Mouse (Mus musculus) midbrain, postnatal 0 days (tissue): ENCODE data around the gene Krt88. TPM values are rescaled to one million over a fixed set of nuclear protein-coding genes. Genes with fewer than 3 reads are reported as not detected.

ENCODE experiments used
- ATAC-seq: fragments of 200-750 bp; cut with Nextera tagmentation; 2 replicates; pipeline ENCODE4 v1.8.0; 2017; ENCODE audit warnings: moderate number of reproducible peaks, mild to moderate bottlenecking, moderate TSS enrichment, moderate library complexity; ENCODE audit not compliant: low FRiP score
- DNase-seq: peaks from one replicate; pipeline ENCODE4 v3.0.0-alpha.2; 2015; ENCODE audit warnings: low spot score
- H3K27ac ChIP-seq: fragments of 300-500 bp; sonication (generic); 2 replicates; pipeline ENCODE4 v1.5.1; 2014; ENCODE audit warnings: low read depth, mild to moderate bottlenecking, low read length, mixed read lengths
- H3K27me3 ChIP-seq: fragments of 300-500 bp; sonication (generic); 2 replicates; pipeline ENCODE4 v1.6.1; 2014; ENCODE audit warnings: low read length, control low read depth, mixed read lengths; ENCODE audit not compliant: insufficient read depth
- H3K36me3 ChIP-seq: fragments of 300-500 bp; sonication (generic); 2 replicates; pipeline ENCODE4 v1.6.1; 2014; ENCODE audit warnings: low read length, control low read depth, mixed read lengths; ENCODE audit not compliant: insufficient read depth
- H3K4me1 ChIP-seq: fragments of 300-500 bp; sonication (generic); 2 replicates; pipeline ENCODE4 v1.6.1; 2014; ENCODE audit warnings: mild to moderate bottlenecking, control low read depth, antibody characterized with exemption, low read length, mixed read lengths; ENCODE audit not compliant: insufficient read depth
- H3K4me2 ChIP-seq: fragments of 300-500 bp; sonication (generic); 2 replicates; pipeline ENCODE4 v1.6.1; 2014; ENCODE audit warnings: low read depth, mild to moderate bottlenecking, low read length, mixed read lengths; ENCODE audit not compliant: poor library complexity, severe bottlenecking
- H3K4me3 ChIP-seq: fragments of 300-500 bp; sonication (generic); 2 replicates; pipeline ENCODE4 v1.5.1; 2014; ENCODE audit warnings: low read depth, mild to moderate bottlenecking, low read length, moderate library complexity
- H3K9ac ChIP-seq: fragments of 300-500 bp; sonication (generic); replicated peaks from 2 replicates; pipeline ENCODE4 v1.6.1; 2014; ENCODE audit warnings: mild to moderate bottlenecking, low read length, moderate library complexity, mixed read lengths; ENCODE audit not compliant: poor library complexity, severe bottlenecking
- H3K9me3 ChIP-seq: fragments of 300-500 bp; sonication (generic); 2 replicates; pipeline ENCODE4 v1.6.1; 2016; ENCODE audit warnings: low read length, control low read depth
- CTCF ChIP-seq: IDR thresholded peaks from 2 replicates; pipeline ENCODE4 v1.5.1; 2016; ENCODE audit warnings: antibody characterized with exemption, mild to moderate bottlenecking
- WGBS: fragments of 180-500 bp; shearing (Covaris S2); extraction: QIAGEN DNeasy Blood & Tissue Kit; methylation state at CpG from one replicate; pipeline ENCODE4 v1.1.7; 2014; 5-methylcytosine and 5-hydroxymethylcytosine counted together
- polyA plus RNA-seq: library from polyadenylated mRNA; unstranded; fragments of >200 nt; fragmentation: Nextera tagmentation; extraction: Ambion mirVana; gene quantifications from 2 replicates; pipeline ENCODE4 v1.2.1, GENCODE M21; 2015
- total RNA-seq: library from RNA; depleted of rRNA; stranded (reverse); fragments of >200 nt; gene quantifications from 2 replicates; pipeline ENCODE4 v1.2.3, GENCODE M21; 2014

Gene Krt88
- total and polyA plus RNA-seq, 2 experiments from 2014 or later, result not detected

DNA sequence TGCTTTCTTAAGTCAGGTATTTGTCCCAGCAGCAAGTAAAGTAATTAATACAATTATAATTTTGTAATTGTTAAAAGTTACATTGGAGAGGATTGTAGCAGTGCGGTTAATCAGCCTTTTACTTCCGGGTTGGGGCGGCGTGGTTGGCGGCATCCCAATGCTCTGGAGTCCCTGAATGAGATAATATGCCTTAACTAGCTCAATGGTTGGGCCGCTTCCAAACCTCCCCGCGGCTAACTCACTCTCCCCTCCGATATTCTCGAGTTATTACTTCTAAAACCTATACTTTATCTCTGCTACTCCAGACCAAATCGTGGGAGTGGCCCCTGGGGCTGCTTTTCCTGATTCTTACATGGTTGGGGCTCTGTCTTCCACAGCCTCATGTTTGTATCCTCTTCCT, 972 bp upstream of the Krt88 start:
- ATAC-seq, result no peak
- Histone ChIP-seq H3K27ac (no peak overlapping the region), H3K4me3 (no peak overlapping the region), H3K27me3 (no peaks in the 10 kb centered on the region), H3K9ac (no peak overlapping the region), H3K4me1 (no peaks in the 10 kb centered on the region), H3K36me3 (no peaks in the 10 kb centered on the region), H3K9me3 (no peaks in the 10 kb centered on the region), H3K4me2 (no peak overlapping the region)
- TF ChIP-seq CTCF, result no peak
- DNase-seq, result no peak
- WGBS, result 60% methylated on average over 11 of the region's 11 CpGs

DNA sequence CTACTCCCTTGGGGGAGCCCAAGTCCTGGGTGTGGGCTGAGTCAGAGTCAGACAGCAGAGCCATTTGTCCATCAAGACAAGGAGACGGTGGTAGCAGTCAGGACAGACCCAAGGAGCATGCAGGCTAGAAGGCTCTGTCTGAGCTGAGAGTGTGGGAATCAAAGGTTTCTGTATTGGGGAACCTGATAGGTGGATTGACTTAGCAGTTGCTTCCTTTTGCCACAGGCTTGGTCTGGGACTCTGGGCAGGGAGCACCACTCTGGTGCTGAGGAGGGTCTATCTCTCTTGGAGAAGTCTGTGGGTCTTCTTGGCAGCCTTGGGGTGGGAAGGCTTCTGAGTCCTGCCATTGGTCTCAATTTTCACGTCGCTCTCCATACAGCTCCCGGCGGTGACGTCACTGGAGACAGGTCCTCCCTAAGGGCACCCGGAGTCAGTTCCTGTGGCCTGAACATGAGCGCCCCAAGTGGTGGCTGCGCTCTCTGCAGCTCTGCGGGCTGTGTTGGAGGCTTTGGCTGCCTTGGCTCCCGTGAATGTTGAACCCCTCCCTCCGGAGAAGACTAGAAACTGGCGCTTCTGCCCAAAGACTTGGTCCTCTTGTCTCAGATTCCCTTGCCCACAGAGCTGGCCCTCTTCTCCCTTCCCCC, 5.7 kb downstream of the Krt88 start:
- H3K9me3 ChIP-seq, result no peaks in the 10 kb centered on the region
- H3K27ac ChIP-seq, result no peak overlapping the region
- TF ChIP-seq CTCF, result peak; percentile 74
- H3K36me3 ChIP-seq, result no peaks in the 10 kb centered on the region
- 0 out of 2 replicates have a peak, but pooled peaks have one; percentile 34 for ATAC-seq
- no peak overlapping the region for H3K9ac ChIP-seq
- peak; percentile 71 for DNase-seq
- H3K27me3 ChIP-seq, result no peaks in the 10 kb centered on the region
- H3K4me3 ChIP-seq, result no peak overlapping the region
- 9% methylated on average over 13 of the region's 13 CpGs for WGBS
- no peaks in the 10 kb centered on the region; the same call in 1 of the 2 replicates for H3K4me1 ChIP-seq
- H3K4me2 ChIP-seq, result no peak overlapping the region

DNA sequence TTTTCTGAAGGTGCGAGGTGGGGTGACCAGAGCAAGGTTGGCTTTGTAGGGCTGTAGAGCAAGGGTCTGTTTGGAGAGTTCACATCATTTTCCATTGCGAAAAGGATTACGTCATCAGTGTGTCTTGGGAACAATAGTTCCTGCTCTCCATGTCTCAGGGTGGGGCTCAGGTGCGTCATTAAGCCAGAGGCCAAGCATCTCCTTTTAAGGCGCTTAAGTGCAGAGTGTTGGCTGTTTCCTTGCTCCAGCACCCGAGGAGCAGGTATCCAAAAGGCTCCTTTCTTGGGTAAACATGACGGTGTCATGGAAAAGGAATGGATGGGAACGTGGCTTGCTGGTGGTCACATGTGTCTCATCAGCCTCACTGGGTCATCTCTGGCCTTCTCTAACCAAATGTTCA, 7.2 kb downstream of the Krt88 start:
- no peaks in the 10 kb centered on the region for H3K27me3 ChIP-seq
- no peak overlapping the region for H3K27ac ChIP-seq
- no peak for TF ChIP-seq CTCF
- H3K36me3 ChIP-seq, result no peaks in the 10 kb centered on the region
- no peak overlapping the region for H3K9ac ChIP-seq
- no peaks in the 10 kb centered on the region for H3K9me3 ChIP-seq
- peaks cover 5% of the 10 kb centered on the region; the same call in 1 of the 2 replicates for H3K4me1 ChIP-seq
- WGBS, result 92% methylated on average over 8 of the region's 8 CpGs
- DNase-seq (no peak), ATAC-seq (no peak)
- H3K4me3 ChIP-seq, result no peak overlapping the region
- no peak overlapping the region for H3K4me2 ChIP-seq

DNA sequence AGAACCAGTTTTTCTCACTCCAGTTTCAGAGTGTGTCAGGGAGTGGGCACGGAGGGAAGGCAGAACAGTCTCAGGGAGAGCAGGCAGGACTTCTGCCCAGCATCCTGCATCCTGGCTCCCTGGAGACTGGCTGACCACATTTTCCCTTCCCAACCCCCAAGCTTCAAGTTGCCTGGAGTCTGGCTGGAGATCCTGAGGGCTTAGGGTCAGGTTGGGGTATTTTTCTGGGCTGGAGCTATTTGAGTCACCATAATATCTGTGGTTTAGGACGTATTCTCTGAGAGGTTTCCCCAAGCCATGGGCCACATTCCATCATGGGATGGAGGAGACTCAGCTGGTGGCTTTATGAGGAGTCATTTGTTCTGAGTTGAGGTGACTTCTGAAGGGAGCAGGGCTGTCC, 7.7 kb downstream of the Krt88 start:
- 79% methylated on average over 2 of the region's 2 CpGs for WGBS
- Histone ChIP-seq H3K27ac (no peak overlapping the region), H3K4me1 (peaks cover 5% of the 10 kb centered on the region; the same call in 1 of the 2 replicates), H3K4me2 (no peak overlapping the region), H3K27me3 (no peaks in the 10 kb centered on the region), H3K9me3 (no peaks in the 10 kb centered on the region), H3K9ac (no peak overlapping the region), H3K36me3 (no peaks in the 10 kb centered on the region), H3K4me3 (no peak overlapping the region)
- DNase-seq, result no peak
- no peak for TF ChIP-seq CTCF
- no peak for ATAC-seq

DNA sequence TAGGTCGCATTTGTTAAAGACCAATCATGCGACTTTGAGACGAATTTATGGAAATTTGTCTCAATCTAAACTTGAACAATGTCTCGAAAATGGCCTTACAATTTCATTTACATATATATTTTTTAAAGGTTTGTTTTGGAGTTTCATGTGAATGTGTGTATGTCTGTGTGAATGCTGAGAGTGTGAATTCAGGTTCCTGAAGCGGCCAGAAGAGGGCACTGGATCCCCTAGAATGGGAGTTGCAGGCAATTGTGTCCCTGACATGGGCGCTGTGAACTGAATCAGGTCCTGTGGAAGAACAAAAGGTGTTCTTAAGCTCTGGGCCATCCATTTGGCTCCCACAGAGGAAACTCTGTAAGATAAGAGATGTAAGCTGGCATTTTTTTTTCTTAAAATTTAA, 8.3 kb downstream of the Krt88 start:
- no peaks in the 10 kb centered on the region for H3K36me3 ChIP-seq
- no peak overlapping the region for H3K27ac ChIP-seq
- H3K4me2 ChIP-seq, result no peak overlapping the region
- H3K4me1 ChIP-seq, result peaks cover 5% of the 10 kb centered on the region; the same call in 1 of the 2 replicates
- DNase-seq (no peak), ATAC-seq (no peak)
- no peak overlapping the region for H3K9ac ChIP-seq
- peak; percentile 20 for TF ChIP-seq CTCF
- 88% methylated on average over 6 of the region's 6 CpGs for WGBS
- H3K4me3 ChIP-seq, result no peak overlapping the region
- no peaks in the 10 kb centered on the region for H3K27me3 ChIP-seq
- no peaks in the 10 kb centered on the region for H3K9me3 ChIP-seq

DNA sequence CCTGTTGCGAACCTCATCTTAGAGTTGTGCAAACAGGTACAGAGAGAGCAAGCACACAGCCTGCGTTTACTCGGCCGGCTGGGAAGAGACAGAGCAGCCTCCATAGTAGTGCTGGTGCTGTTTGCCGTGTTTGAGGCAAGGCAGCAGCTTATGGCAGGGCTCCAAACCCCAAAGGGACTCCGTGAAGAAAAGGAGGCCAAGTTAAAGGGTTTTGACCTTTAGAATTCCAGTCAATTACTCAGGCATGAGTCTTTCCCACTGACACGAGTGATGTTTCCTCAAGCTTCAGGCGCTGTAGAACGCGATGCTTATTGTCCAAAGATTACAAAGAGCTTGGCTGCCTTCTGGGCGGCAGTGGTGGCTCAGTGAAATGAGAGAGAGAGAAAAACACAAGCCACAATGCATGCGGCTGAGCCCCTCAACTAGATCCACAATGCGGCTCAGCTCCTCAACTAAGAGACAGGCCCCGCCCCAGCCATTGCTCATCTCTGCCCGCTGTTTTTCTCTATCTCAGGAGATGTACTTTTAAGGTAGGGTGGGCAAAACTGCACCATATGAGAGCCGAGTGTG, 10.9 kb downstream of the Krt88 start:
- Histone ChIP-seq H3K4me2 (no peak overlapping the region), H3K9ac (no peak overlapping the region), H3K27ac (no peak overlapping the region), H3K4me1 (peaks cover 5% of the 10 kb centered on the region; the same call in 1 of the 2 replicates), H3K9me3 (no peaks in the 10 kb centered on the region), H3K36me3 (no peaks in the 10 kb centered on the region), H3K4me3 (no peak overlapping the region), H3K27me3 (no peaks in the 10 kb centered on the region)
- DNase-seq (no peak), ATAC-seq (no peak)
- 36% methylated on average over 16 of the region's 16 CpGs for WGBS
- TF ChIP-seq CTCF, result no peak
